Mouse (Mus musculus): ENCODE data around the gene Flywch1.
"Not testable (repeated sequence)": the region's sequence is repeated elsewhere in the genome, so short reads cannot be mapped to it uniquely, and the experiment has no call there.

Gene Flywch1

DNA sequence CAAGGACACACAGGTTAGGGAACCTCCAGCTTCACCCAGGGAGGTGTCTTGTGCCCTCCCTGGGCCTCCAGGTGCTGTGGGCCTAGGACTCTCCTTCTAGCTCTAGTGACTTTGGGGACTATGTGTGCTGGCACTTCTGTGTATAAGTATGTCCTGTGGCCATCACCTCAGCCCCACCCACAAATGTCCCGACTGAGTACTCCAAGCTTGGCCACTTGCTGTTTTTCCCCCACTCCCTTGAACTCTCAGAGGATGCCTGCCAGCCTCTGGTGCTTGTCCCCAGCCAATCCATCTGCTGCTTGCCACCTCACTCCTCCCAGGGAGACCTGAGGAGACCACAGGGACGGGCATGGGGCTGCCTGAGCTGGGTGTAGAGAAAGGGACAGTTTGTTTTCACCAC is 7.0 kb upstream of the Flywch1 start:
- no peak for DNase-seq (ENCODE audit: low read depth)

DNA sequence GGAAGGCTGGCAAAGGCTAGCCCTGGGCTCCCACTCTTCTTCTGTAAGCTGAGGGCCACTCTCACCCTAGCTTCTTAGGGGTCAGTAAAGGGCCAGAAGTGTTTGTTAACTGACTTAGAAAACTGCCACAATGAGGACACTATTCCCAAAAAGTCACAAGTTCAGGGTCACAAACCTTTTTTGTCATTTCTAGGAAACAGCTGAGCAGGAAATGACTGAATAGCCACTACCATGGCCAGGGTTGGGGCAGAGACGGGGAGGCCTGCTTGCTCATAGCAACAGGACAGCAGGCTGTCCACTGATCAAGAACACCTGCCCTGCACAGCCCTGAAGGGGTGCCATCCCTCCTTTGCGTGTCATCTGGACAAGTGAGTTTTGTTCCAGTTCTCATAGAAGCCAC is 5.7 kb upstream of the Flywch1 start:
- peak; percentile 74 for DNase-seq (ENCODE audit: low read depth)

DNA sequence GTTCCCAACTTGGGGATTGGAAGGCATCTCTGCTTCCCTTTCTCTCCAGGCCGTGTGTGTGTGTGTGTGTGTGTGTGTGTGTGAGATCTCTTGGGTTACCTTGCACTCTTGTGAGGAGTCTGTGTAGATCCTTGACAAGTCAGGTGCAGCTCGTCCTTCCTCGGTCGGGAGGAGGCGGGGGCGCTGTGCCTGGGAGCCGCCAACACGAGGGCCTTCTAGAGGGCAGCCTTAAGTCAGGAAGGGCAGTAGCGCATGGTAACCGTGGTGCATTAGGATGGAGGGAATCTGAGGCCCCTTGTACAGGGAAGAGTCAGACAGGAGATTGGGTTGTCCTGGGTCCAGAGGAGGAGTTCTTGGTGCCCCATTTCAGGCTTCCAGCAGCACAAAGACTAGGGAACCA is 4.8 kb upstream of the Flywch1 start:
- no peak for DNase-seq (ENCODE audit: low read depth)

- peak; percentile 87 for DNase-seq (ENCODE audit: low read depth)
Measured at GRCm38 (mm10) chr17:23774090-23774489, 2.7 kb upstream of the Flywch1 start.

- no peak for DNase-seq (ENCODE audit: low read depth)
Measured at GRCm38 (mm10) chr17:23773676-23774075, 2.3 kb upstream of the Flywch1 start.

GRCm38 (mm10) chr17:23772219-23772556 is 786 bp upstream of the Flywch1 start:
- DNase-seq (ENCODE audit: low read depth) = not testable (repeated sequence)

GRCm38 (mm10) chr17:23770896-23771283 is 512 bp downstream of the Flywch1 start:
- DNase-seq (ENCODE audit: low read depth) = peak; percentile 56

DNA sequence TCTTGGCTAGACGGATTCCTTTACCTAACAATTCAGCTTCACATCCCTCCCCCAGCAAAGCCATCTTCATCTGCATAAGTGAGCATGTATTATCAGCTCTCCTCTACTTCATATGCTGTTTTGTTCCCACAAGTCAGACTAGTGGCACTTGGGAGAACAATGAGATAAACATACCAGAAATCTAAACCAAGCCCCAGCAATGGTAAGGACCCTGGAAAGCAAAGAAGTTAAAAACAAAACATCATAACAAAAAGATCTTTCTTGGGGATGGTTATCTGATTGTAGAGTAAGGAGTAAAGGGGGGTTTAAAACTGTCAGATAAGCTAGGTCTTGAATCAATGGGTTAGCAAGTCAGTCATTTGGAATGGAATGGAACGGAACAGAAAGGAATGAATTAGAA is 909 bp downstream of the Flywch1 start:
- DNase-seq (ENCODE audit: low read depth) = no peak

DNA sequence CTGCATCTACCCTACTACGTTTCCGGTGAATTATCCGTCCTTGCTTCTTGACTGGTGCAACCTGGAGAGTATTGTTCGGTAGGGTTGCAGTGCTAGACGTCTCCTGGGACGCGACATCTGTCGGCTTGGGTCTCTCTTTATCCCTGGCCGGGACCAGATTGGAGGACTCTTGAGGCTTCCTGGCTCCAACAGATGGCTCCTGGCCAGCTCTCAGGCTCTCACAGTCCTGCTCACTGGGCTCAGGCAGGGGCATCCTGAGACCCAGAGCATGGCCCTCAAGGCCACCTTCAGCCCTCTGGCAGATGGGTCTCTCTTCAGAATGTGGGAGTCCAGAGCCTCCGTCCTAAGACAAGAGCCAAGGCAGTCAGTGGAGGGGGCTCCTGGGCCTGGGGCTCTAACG is 8.4 kb downstream of the Flywch1 start:
- no peak for DNase-seq (ENCODE audit: low read depth)

- no peak for DNase-seq (ENCODE audit: low read depth)
Measured at GRCm38 (mm10) chr17:23761155-23761554, 10.2 kb downstream of the Flywch1 start.

DNA sequence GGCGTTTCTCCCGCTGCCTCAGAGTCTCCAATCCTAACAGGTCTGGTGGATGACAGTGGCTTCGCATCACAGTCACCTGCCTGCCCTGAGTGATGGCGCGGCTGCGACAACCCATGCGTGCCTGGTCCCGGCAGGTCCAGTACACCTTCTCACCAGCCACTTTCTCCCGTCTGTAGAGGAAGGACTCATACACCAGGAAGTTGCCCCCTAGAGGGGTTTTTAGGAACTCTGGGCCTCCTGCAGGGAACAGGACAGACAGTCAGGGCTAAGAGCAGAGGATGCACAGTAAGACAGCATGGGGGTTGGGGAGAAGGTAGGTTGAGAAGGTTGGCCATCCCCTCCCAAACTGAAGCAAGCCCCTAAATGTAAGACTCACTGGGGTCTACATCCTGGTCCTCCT is 11.2 kb downstream of the Flywch1 start:
- no peak for DNase-seq (ENCODE audit: low read depth)

- no peak for DNase-seq (ENCODE audit: low read depth)
Measured at GRCm38 (mm10) chr17:23758801-23759200, 12.6 kb downstream of the Flywch1 start.

- DNase-seq (ENCODE audit: low read depth) = no peak
Measured at GRCm38 (mm10) chr17:23757581-23757980, 13.8 kb downstream of the Flywch1 start.

GRCm38 (mm10) chr17:23755689-23756088 is 15.7 kb downstream of the Flywch1 start:
- no peak for DNase-seq (ENCODE audit: low read depth)

GRCm38 (mm10) chr17:23749400-23750191 is 21.8 kb downstream of the Flywch1 start:
- no peak for DNase-seq (ENCODE audit: low read depth)

- peak; percentile 91 for DNase-seq (ENCODE audit: low read depth)
Measured at GRCm38 (mm10) chr17:23748631-23749391, 22.6 kb downstream of the Flywch1 start.

GRCm38 (mm10) chr17:23748026-23748425 is 23.4 kb downstream of the Flywch1 start:
- DNase-seq (ENCODE audit: low read depth) = peak; percentile 32

- DNase-seq (ENCODE audit: low read depth) = no peak
Measured at GRCm38 (mm10) chr17:23747471-23747870, 23.9 kb downstream of the Flywch1 start.

GRCm38 (mm10) chr17:23746767-23747166 is 24.6 kb downstream of the Flywch1 start:
- DNase-seq (ENCODE audit: low read depth) = peak; percentile 42

- no peak for DNase-seq (ENCODE audit: low read depth)
Measured at GRCm38 (mm10) chr17:23746311-23746710, 25.1 kb downstream of the Flywch1 start.

DNA sequence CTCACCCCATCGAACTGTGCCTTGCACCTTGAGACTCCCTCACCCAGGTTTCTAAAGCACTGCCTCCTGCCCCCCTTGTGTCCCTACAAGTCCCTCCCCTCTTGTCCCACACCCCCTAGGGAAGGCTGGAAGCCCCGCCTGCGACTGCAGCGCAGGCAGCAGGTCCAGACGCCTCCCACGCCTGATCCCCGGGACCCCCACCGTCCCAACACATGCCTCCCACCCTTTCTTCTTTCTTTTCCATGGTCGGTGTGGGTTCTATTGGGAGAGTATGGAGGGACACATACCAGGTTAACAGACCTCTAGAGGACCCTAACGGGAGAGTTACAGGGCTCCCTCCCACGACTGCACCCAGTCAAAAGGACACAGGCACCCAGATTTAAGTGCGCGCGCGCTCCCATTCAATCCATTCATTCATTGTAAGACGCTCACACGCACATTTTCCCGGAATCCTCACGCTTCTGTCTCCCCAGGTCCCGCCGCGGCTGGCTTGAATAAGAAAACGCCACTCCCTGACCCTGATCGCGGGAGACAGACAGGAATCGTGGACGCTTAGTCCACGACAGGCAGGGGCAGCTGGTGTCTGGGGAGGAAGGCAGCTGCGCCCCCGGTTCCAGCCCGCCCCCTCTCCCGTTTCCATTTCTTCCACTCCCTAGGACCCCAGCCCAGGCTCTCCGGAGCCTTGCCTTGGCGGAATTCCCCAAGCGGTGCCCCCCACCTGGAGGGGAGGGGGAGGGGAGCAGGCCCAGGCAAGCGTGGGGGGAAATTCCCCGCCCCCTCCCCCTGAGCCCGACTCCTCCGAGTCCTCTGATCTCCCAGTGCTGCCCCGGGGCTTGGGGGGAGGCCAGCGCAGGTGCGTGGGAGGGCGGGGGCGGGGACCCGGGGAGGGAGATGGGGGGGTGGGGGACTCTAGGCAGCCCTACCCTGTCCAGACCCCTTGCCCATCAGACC is 25.8 kb downstream of the Flywch1 start, which contains the start of gene Kremen2:
Gene Kremen2, minus strand, starts transcription at position 533 of the 951 bp plus-strand sequence.
- no peak for DNase-seq (ENCODE audit: low read depth)

GRCm38 (mm10) chr17:23744651-23745050 is 26.8 kb downstream of the Flywch1 start:
- no peak for DNase-seq (ENCODE audit: low read depth)

Measured in 416B (cell line).